ENCODE assay signal across 16 mouse cellular contexts in genomic region chr1:84513201-84513600, GRCm38 (mm10).
"Had no signal": no experiment of that assay in that cellular context is flagged by ENCODE, and none has a peak within 500 bp of the region (broad histone marks: within the 10 kb centered on the region; RNA-seq: fewer than 3 reads in every experiment).

No protein-coding gene starts in this region.

- H3K36me3 ChIP-seq: limb, embryonic 12.5 days; liver, embryonic 13.5 days; lung, embryonic 15.5 days; midbrain, embryonic 12.5 days had no signal

- H3K27me3 ChIP-seq: limb, embryonic 12.5 days; liver, embryonic 13.5 days; lung, embryonic 15.5 days; midbrain, embryonic 12.5 days; neural tube, embryonic 13.5 days had no signal

- H3K4me1 ChIP-seq: limb, embryonic 12.5 days; liver, embryonic 13.5 days; lung, embryonic 15.5 days had no signal

- DNase-seq: kidney, postnatal 10 days; kidney, postnatal 4 days; liver; liver, embryonic 13.5 days; liver, postnatal 0 days; lung, postnatal 14 days; right cerebral cortex, postnatal 25 days; thymus, postnatal 14 days had no signal

- H3K4me3 ChIP-seq: layer of hippocampus, adult 2 months; limb, embryonic 12.5 days; liver, embryonic 13.5 days; lung, embryonic 15.5 days; midbrain, embryonic 12.5 days; neural tube, embryonic 13.5 days had no signal

- ATAC-seq: liver, postnatal 0 days; midbrain, embryonic 16.5 days had no signal

- H3K27ac ChIP-seq: layer of hippocampus, adult 2 months; limb, embryonic 12.5 days; liver, embryonic 13.5 days; lung, embryonic 15.5 days; macrophage; midbrain, embryonic 12.5 days; neural tube, embryonic 13.5 days; stomach, postnatal 0 days had no signal
